Mouse (Mus musculus): Measurements from ENCODE around the gene Cyb561d2. TPM values are rescaled to one million over a fixed set of nuclear protein-coding genes. Genes with fewer than 3 reads are reported as not detected.

Gene Cyb561d2
- total RNA-seq (2021): 1 to 10 TPM; 3.2 to 4.3 TPM
- polyA plus RNA-seq (2012; rRNA removed): 10.6 and 11.0 TPM in 2 replicates
- long read RNA-seq, partial matches to known transcripts: 0 of 5 reads
- long read RNA-seq, other reads (novel, unspliced or antisense): 0 of 5 reads

DNA sequence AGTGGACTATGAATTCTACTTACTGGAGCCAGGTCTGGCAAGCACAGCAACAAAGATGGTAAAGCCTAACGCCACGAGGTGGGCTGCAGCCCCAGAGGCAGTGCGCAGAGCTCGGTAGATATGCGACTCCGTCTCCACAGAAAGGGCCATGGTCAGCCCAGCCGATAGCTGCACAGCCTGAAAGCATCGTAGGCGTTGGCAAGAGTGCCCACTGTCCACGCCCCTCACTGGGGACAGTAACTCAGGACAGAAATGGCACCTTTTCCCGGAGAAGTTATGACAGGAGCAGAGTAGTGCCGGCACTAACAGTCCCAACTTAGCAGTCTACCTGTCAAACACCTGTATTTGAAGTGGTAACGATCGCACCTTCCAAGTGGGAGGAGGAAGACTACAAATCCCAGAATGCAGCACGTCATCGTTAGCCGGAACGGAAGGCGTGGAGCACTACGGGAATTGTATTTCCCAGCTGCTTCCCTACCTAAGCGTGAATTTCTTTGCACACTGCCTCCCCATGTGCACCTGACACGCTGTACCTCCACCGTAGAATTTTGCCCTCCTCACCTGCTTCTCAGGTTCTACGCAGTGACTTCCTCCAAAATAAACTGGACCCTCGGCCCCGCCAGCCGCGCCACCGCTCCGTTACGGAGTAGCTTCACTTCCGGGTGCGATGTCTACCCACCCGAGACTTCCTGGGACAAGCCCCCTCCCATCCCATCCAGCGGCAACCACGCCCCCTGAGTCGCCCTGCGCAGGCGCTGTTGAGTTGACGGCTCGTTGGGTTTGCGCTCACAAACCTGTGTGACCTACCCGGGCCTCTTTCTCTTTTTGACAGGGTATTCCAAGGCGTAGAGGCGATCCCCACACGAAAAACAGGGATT is at the start of gene Cyb561d2, which contains the start of gene Nprl2:
Gene Cyb561d2 (minus strand): TSS at position 720 of the 878 bp plus-strand sequence.
Gene Nprl2 (plus strand): TSS at position 753 of the 878 bp plus-strand sequence.
- Histone ChIP-seq H3K27ac (peak within 1 kb of the TSS; percentile 76), H3K79me2 (replicated peaks; ENCODE audit: control insufficient read depth, insufficient read depth, low read length) (no peaks in the 10 kb centered on the region), H3K36me3 (ENCODE audit: control insufficient read depth, insufficient read depth, low read length) (peaks cover 3% of the 10 kb centered on the region; the same call in 1 of the 2 replicates), H3K4me1 (ENCODE audit: control insufficient read depth, insufficient read depth, low read length) (peaks cover 6% of the 10 kb centered on the region), H3K9ac (ENCODE audit: low read depth, low read length) (peak within 1 kb of the TSS; percentile 69), H3K4me3 (peak within 1 kb of the TSS; percentile 75), H3K27me3 (ENCODE audit: control insufficient read depth, insufficient read depth, low read length) (no peaks in the 10 kb centered on the region)
- DNase-seq: peak; percentile 95 to 96
- TF ChIP-seq EP300 (IDR thresholded peaks at IDR 0.05; ENCODE audit: insufficient read depth, low read depth, low read length) (peak; percentile 66), CTCF (IDR thresholded peaks at IDR 0.05) (no peak), POLR2A (IDR thresholded peaks at IDR 0.05; ENCODE audit: insufficient read depth, low read depth, low read length) (peak; percentile 84)
- intact Hi-C loops (cut with DNase I): loop anchor here (1.0 to 10.0 kb wide), 2 partner anchors 8 to 857 kb away; partner anchors contain the start of genes Tex264 and Tmem115
- 1% methylated on average over 46 of the region's 46 CpGs for WGBS

GRCm38 (mm10) chr9:107590773-107591060 is 48.7 kb upstream of the Cyb561d2 start:
- DNase-seq: no peak
- Histone ChIP-seq H3K4me3 (no peak overlapping the region), H3K27me3 (ENCODE audit: control insufficient read depth, insufficient read depth, low read length) (no peaks in the 10 kb centered on the region), H3K36me3 (ENCODE audit: control insufficient read depth, insufficient read depth, low read length) (no peaks in the 10 kb centered on the region), H3K9ac (ENCODE audit: low read depth, low read length) (no peak overlapping the region), H3K27ac (no peak overlapping the region; the same call in 1 of the 2 replicates), H3K79me2 (replicated peaks; ENCODE audit: control insufficient read depth, insufficient read depth, low read length) (no peaks in the 10 kb centered on the region), H3K4me1 (ENCODE audit: control insufficient read depth, insufficient read depth, low read length) (peaks cover 2% of the 10 kb centered on the region; the same call in 1 of the 2 replicates)
- TF ChIP-seq CTCF (IDR thresholded peaks at IDR 0.05) (no peak), EP300 (IDR thresholded peaks at IDR 0.05; ENCODE audit: insufficient read depth, low read depth, low read length) (no peak), POLR2A (IDR thresholded peaks at IDR 0.05; ENCODE audit: insufficient read depth, low read depth, low read length) (no peak)
- 78% methylated on average over 6 of the region's 6 CpGs for WGBS
- intact Hi-C loops (cut with DNase I): no loop called here

GRCm38 (mm10) chr9:107590058-107590772 is 48.2 kb upstream of the Cyb561d2 start:
- H3K9ac ChIP-seq (ENCODE audit: low read depth, low read length): no peak overlapping the region
- H3K4me3 ChIP-seq: no peak overlapping the region
- H3K27ac ChIP-seq: peak overlapping the region; percentile 48; the same call in 1 of the 2 replicates
- peak in 1 of 2 experiments; percentile 72 for DNase-seq
- H3K36me3 ChIP-seq (ENCODE audit: control insufficient read depth, insufficient read depth, low read length): no peaks in the 10 kb centered on the region
- TF ChIP-seq EP300 (IDR thresholded peaks at IDR 0.05; ENCODE audit: insufficient read depth, low read depth, low read length): no peak
- no peak for TF ChIP-seq POLR2A (IDR thresholded peaks at IDR 0.05; ENCODE audit: insufficient read depth, low read depth, low read length)
- TF ChIP-seq CTCF (IDR thresholded peaks at IDR 0.05): no peak
- no peaks in the 10 kb centered on the region for H3K79me2 ChIP-seq (replicated peaks; ENCODE audit: control insufficient read depth, insufficient read depth, low read length)
- 64% methylated on average over 25 of the region's 25 CpGs for WGBS
- H3K27me3 ChIP-seq (ENCODE audit: control insufficient read depth, insufficient read depth, low read length): no peaks in the 10 kb centered on the region
- intact Hi-C loops (cut with DNase I): no loop called here
- H3K4me1 ChIP-seq (ENCODE audit: control insufficient read depth, insufficient read depth, low read length): peaks cover 2% of the 10 kb centered on the region; the same call in 1 of the 2 replicates

DNA sequence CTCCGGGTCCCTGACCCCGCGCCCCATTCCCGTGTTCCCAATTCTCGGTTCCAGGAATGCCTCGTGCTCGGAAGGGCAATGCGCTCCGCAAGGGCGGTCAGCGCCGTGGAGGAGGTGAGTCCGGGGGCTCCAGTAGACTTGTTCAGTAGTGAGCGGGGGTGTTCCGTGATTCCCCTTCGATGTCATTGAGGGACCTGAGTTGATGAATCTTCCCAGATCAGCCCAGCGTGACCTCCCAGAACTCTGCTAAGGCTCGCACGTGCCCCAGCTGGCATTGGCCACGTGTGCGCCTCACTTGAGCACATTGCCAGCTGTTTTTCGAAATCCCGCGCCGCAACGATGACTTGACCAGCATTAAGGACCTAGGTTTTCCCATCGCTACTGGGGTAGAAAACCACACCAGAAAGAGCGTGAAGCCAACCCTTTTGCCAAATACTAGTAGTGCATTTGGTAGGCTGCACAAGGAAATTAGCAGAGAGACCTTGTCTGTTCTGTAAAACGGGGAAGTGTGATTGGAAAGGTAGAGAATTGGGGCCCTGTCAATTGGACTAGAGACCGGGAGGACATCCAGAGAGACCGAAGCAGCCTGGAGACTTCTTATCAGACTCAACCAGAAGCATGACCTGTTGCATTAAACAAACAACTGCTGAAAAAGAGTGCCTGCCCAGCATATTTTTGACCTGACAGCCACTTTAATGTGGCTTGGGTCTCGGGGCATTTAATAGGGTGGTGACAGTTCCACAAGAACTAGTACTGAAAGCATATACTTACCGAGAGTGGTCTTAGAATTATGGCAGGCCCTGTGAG is 46.0 kb upstream of the Cyb561d2 start:
- no peaks in the 10 kb centered on the region for H3K36me3 ChIP-seq (ENCODE audit: control insufficient read depth, insufficient read depth, low read length)
- peak overlapping the region; percentile 79 for H3K27ac ChIP-seq
- no peaks in the 10 kb centered on the region for H3K79me2 ChIP-seq (replicated peaks; ENCODE audit: control insufficient read depth, insufficient read depth, low read length)
- TF ChIP-seq EP300 (IDR thresholded peaks at IDR 0.05; ENCODE audit: insufficient read depth, low read depth, low read length): no peak
- TF ChIP-seq POLR2A (IDR thresholded peaks at IDR 0.05; ENCODE audit: insufficient read depth, low read depth, low read length): no peak
- TF ChIP-seq CTCF (IDR thresholded peaks at IDR 0.05): no peak
- WGBS: 1% methylated on average over 33 of the region's 33 CpGs
- intact Hi-C loops (cut with DNase I): no loop called here
- no peak for DNase-seq
- H3K4me1 ChIP-seq (ENCODE audit: control insufficient read depth, insufficient read depth, low read length): no peaks in the 10 kb centered on the region; the same call in 1 of the 2 replicates
- no peaks in the 10 kb centered on the region for H3K27me3 ChIP-seq (ENCODE audit: control insufficient read depth, insufficient read depth, low read length)
- peak overlapping the region; percentile 64 for H3K9ac ChIP-seq (ENCODE audit: low read depth, low read length)
- H3K4me3 ChIP-seq: peak overlapping the region; percentile 84
